Mouse (Mus musculus): Measurements from ENCODE around the gene Gm826.

DNA sequence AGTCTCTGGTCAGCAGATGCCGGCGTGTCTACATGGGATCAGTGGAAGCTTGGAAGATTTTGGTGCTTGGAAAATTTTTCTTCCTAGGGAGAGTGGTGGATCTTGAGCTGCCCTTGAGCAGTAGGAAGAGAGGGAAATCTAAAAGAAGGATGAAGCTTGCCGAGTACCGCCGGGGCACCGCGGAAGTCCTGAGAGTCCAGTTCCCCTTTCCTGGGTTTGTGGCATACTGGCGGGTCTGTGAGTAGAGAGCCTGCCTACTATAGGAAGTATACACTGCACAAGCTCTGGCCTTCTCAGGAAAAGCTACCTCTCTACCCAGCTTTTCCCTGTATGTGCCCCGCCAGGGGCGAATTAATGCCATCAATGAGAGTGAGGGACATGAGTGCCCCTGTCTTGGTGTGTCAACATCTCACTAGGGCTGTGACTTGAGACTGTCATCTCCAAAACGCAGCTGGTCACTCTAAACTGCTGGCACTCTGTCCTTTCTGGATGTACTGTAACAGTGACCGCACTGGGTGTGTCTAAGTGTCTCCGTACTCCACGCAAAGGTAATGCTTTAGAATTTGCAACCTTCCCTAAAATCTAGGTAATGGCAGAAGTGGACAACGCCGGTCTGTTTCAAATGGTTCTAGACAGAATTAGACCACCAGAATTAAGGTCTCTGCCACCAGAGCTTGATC lies 27.6 kb upstream of the Gm826 start:
- TF ChIP-seq CTCF (IDR thresholded peaks at IDR 0.05; ENCODE audit: low read depth) (no peak), EP300 (optimal IDR thresholded peaks at IDR 0.05) (no peak)
